Mouse (Mus musculus) c-Kit-positive CD71-positive TER-119-positive erythroid progenitor cells, embryonic 14.5 days (primary cell): ENCODE data around the gene Insig1.
A peak's percentile ranks its signal among the peaks of the same experiment; 100 is the strongest.

ENCODE experiments used
- DNase-seq: peaks from one replicate; pipeline ENCODE4 v3.0.0-alpha.2; 2013; ENCODE audit warnings: low spot score

Gene Insig1

DNA sequence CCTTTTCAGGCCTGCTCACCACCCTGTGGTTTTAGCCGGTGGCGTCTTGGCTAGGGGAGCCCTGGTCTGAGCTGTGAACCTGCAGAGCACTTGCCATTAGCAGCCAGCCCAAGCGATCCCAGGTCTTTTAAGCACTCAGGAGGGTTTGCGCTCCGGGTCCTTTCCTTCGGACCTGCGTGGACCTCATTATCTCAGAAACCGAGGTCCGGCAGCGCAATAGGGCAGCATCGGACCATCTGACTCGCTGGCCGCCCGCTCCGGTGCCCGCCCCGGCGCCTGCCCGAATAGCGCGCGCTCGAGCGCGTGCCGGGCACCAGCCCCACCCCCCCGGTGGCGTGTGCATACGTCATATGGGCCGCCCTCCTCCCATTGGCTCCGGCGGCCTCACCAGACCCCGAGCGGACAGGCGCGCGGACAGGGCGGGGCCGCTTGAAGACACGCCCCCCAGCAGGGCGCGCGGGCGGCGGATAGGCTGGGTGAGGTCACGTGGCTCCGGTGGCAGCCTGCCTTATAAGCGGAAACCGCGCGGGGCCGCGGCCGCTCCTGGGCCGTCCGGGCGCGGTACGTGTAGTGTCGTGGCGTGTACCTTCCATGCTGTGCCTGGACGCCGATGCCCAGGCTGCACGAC, at the start of gene Insig1:
Insig1 (plus strand) TSS at position 536 of the 628 bp plus-strand sequence.
- peak; percentile 96 for DNase-seq

DNA sequence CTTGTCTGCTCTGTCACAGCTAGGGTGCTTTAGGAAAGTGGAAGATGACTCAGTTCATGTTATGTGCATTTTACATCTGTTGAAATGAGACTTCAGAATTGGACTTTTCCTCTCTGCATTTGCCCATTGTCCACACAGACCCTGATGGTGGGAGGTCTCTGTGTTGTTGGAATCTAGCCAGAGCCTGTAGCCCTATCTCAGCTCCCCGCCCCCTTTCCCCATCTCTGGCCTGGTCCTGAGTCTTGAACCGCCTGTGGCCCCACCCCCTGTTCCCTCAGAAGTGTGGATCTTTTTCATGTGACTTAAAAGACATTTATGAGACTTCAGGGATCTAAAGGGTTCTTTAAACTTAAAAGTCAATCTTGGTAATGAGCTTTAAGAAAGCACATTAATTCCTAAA, 47.7 kb upstream of the Insig1 start:
- no peak for DNase-seq

DNA sequence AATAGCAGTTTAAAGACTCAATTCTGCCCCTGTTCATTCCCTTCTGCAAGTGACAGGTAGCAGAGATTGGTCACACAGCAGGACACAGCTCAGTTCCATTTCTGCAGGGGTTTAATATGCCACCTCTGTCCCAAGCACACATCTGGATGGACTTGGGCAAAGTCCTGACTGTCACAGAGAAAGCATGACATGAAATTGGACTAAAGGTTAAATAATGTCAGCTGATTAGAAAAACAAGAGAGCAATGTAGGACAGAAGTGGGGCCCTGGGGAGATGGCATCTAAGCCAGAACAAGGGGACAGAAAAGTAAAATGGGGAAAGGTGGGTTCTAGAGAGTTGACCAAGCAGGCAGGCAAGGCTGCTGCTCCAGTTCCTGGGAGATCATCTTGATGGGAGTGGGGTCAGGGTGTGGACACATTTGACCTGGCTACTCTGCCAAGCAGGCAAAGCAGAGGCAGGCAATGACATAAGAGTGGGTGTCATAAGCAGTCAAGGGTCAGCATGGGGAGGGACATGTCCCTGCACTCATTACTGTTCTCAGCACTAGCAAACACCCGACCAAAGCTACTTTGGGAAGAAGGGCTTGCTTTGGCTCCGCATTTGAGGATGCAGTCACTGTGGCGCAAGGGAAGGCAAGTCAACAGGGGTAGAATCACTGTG, 39.5 kb upstream of the Insig1 start:
- DNase-seq = no peak

DNA sequence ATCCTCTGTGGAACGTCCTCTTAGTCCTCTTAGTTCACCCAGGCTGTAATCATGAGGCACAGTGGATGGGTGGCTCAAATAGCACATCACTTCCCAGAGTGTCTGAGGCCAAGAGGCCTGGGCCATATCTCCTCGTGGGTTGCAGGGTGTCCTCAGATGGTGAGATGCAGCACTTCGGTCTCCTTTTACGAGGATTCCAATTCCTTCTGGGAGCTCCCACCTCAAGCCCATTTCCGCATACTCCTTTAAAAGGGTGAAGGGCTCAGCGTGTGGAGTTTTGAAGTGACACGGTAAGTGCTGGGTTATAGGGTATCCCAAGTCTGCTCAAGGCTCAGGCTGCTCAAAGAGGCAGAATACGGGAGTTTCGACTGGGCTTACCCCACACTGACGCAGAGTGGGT, 38.3 kb upstream of the Insig1 start:
- no peak for DNase-seq

GRCm38 (mm10) chr5:28033281-28033680, 37.9 kb upstream of the Insig1 start:
- DNase-seq = no peak

GRCm38 (mm10) chr5:28033826-28034225, 37.3 kb upstream of the Insig1 start:
- DNase-seq = no peak

DNA sequence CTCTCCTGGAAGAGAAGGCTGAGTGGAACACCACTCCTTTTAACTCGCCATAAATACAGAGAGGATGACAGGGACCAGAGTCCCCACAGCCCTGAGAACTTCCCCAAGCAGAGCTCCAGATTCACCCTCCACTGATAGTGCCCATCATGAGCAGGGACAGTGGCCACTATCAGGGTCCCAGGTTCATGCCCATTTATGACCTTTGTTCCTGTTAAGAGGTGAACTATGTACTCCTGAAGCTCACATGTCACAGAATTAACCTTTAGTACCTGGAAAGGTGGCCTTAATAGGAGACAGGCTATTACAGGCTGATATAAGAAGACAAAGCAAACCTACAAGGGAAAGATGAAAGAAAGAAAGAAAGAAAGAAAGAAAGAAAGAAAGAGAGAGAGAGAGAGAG, 35.2 kb upstream of the Insig1 start:
- DNase-seq = no peak

DNA sequence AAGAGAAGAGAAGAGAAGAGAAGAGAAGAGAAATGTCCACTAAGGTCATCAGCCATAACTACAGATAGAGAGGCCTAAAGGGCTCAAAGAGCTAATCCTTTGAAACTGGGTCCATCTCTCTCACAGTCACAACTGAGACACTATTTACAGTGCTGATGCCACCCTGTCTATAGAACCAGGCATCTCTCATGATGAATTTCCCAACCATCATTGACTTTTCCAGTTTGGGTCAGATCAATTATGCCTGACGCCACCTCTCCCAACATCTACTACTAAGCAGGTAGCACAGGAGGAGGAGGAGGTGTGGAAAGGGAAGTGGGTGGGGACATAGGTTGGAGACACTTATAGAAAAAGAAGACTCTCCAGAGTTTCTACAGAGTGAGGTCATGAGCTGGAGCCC, 34.6 kb upstream of the Insig1 start:
- DNase-seq = no peak

DNA sequence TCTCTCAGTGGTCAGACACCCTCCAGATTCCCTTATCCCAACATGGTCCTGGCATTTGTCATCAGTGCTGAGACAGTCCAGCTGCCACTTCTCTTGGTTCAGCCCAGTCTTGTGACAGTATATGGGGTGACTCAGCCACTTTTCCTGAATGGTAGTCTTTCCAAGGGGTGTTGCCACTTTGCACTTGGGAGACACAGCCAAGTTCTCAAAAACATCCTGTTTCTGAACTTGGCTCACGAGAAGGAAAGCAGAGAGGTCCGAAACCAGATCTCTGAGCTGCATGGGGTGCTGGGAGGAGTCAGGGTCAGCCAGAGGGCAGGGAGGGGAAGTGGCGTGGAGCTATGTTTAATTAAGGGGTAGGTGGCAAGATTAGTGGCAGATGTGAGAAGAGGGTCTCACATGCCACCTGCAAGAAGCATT, 34.0 kb upstream of the Insig1 start:
- DNase-seq = no peak

DNA sequence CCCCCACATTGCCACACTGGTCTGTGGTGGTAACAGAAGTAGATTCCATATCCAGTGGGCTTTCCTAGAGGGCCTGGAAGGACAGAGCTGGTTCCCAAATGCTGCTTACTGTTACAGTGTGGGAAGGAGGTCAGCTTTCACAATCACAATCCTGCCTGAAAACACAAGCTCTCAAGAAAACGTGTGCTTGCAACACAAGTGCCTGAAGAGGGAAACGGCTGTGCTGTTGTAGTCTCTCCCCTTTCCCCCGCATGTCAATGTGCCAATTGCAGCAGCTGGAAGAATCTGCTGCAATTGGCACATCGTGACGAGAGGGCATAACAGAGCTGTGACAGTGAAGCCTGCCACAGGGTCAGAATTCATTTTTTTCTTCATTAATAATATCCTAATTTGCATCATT, 33.5 kb upstream of the Insig1 start:
- no peak for DNase-seq

DNA sequence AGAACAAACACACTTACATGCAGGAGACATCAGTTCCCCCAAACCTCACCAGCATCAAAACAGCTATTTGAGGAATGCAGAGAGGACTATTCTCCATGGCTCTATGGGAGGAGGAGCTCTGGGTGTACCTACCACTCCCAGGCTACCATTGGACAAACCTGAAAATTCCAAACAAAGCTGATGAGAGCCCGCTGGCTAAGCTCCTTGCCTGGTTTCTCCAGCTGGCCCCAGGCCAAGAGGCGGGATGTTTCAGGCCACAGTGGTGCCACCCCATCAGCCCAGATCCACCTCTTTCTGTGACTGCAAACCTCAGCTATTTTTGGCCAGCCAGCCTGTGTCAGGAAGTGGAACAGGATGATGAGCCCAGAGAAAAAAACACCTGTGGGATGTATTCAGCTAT, 33.0 kb upstream of the Insig1 start:
- no peak for DNase-seq

- no peak for DNase-seq
Observed at GRCm38 (mm10) chr5:28039746-28040655, 31.2 kb upstream of the Insig1 start.

- no peak for DNase-seq
Observed at GRCm38 (mm10) chr5:28040726-28041125, 30.4 kb upstream of the Insig1 start.

DNA sequence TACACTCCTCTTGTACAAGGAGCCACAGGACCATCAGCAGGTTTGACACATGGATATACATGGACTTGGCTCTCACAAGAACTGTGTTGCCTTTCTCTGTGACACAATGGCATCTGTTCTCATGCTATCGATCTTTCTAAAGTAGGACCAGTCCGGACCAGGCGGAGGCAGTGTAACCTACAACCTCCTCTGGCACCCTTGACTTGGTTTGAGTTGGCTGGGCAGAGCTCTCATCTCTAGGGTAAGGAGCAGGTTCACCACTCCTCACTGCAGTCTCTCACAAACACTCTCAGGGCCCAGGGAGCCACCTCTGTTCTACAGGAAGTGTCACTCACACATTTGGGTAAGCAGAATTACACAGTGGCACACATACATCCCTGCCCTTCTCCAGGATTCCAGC, 29.1 kb upstream of the Insig1 start:
- no peak for DNase-seq

DNA sequence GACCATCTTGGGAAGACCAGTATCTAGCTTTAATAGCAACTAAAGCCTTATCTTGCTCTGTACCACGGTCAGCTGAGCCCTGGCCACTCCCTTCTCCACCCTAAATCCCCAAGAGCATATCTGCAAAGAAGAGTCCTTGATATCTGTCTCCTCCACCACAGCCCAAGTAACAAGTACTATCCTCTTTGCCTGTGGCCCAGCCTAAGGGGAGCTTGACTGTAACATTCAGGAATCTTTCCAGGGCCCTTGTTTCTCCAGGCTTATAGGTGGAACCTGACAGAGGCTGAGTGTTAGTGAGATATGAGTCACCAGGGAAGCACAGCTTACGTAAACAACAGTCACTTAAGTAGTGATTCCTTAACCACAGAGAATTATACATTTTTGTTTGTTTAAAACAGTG, 28.4 kb upstream of the Insig1 start:
- DNase-seq = peak; percentile 48

DNA sequence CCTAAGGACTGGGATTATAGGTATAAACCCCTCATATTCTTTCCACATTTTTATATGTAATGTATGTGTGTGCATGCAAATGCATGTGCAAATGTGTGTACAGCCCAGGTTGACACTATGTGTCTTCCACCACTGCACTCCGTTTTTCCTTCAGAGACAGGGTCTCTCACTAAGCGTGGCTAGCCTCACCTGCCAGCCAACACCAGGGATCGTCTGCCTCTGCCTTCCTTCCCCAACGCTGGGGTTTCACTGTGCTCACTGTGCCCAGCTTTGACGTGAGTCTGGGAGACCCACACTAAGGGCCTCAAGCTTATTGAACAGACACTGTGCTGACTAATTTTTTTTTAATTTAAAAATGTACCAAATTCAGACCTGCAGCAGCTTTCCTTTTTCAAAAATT, 27.8 kb upstream of the Insig1 start:
- DNase-seq = no peak

GRCm38 (mm10) chr5:28046966-28047365, 24.2 kb upstream of the Insig1 start:
- DNase-seq = no peak

DNA sequence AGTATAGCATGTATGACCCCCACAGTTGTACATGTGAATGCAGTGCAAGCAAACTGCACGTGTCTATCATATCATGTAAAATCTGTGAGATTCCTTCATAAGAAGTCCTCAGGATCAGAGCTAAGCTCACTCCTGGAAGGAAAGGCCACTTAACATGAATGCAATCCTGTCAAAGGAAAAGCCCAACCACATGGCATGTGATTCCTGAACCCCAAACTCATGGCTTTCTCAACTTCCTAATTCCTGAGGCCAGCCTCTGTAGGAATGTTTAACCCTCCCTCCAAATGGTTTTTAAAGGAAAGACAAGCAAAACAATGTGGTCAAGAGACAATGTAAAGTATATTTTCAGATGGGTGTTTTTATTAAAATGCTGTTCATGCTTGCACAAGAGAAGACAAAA, 23.2 kb upstream of the Insig1 start:
- DNase-seq = no peak

DNA sequence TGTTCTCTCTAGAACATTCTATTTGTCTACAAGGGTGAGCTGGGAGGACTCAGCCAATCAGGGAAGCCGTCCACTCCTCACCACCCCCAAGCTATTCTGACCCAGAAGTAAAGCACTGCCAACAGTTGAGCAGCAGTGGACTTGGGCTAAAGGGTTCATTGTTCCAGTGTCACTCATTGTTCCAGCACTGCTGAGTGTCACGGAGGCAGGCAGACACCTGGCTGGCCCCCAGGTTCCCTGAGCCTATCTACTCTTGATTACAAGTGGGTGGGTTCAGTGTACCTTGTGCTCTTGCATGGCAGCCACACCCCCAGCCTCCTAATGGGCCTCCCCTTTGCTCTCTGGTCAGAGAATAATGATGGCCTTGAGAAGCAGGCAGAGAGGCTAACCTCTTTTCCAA, 15.7 kb upstream of the Insig1 start:
- DNase-seq = no peak

GRCm38 (mm10) chr5:28056877-28057276, 14.3 kb upstream of the Insig1 start:
- no peak for DNase-seq

DNA sequence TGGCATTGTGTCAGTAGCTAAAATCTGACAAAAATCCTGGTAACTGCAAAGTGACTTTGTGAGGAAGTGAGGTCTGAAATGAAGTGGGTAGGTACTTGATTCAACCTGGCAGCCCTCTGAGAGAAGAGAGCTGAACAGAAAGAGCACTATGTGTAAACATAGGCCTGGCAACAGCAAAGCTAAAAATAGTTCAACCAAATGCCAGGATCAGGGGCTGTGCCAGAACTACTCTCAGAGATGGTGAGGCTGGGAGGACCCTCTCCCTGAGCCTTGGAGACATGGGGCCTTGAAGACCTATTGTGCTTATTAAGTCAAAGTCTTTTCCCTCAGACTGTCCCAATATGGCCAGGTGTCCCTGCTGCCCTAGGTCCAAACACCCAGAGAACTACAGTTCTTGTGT, 10.7 kb upstream of the Insig1 start:
- DNase-seq = no peak

DNA sequence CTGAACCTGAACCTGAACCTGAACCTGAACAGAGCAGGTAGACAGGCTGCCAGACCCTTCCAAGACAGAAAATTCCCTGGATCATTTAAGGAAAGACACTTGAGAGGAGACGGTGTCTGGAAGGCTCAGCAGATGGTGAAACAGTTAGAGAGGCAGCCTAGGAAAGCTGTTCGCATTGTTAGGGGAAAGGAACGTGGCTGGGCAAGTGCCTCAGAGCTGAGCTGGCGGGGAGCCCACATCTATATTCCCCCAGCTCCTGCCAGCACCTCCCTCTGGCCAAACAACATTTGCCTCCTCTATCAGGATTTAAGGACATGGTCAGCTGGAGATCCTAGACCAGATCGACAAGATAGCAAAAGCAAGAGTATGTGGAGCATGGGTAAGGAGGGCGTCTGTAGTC, 10.2 kb upstream of the Insig1 start:
- DNase-seq = no peak

- no peak for DNase-seq
Observed at GRCm38 (mm10) chr5:28063989-28064624, 7.1 kb upstream of the Insig1 start.
